Mouse (Mus musculus) heart, embryonic 13.5 days (tissue): ENCODE measurements at regions not wholly inside any gene's neighbourhood (a gene's known extent, or its start where the extent isn't known, plus 50 kb on each side); places are given as distances from the start of the nearest gene placed in this dataset.

Experiments
- ATAC-seq: fragments of 200-750 bp; cut with Nextera tagmentation; 2 replicates; pipeline ENCODE4 v1.8.0; 2017; ENCODE audit warnings: moderate TSS enrichment; ENCODE audit not compliant: insufficient number of reproducible peaks, low FRiP score, low TSS enrichment; ENCODE audit errors: extremely low read depth
- H3K27ac ChIP-seq: fragments of 300-500 bp; sonication (generic); replicated peaks from 2 replicates; pipeline ENCODE4 v1.5.1; 2015; ENCODE audit warnings: moderate library complexity, mild to moderate bottlenecking, inconsistent platforms
- H3K27me3 ChIP-seq: fragments of 300-500 bp; sonication (generic); replicated peaks from 2 replicates; pipeline ENCODE4 v1.6.1; 2015; ENCODE audit warnings: mild to moderate bottlenecking, inconsistent platforms
- H3K36me3 ChIP-seq: fragments of 300-500 bp; sonication (generic); 2 replicates; pipeline ENCODE4 v1.6.1; 2015; ENCODE audit warnings: mild to moderate bottlenecking, inconsistent platforms
- H3K4me1 ChIP-seq: fragments of 300-500 bp; sonication (generic); 2 replicates; pipeline ENCODE4 v1.6.1; 2015; ENCODE audit warnings: inconsistent platforms
- H3K4me2 ChIP-seq: fragments of 300-500 bp; sonication (generic); 2 replicates; pipeline ENCODE4 v1.6.1; 2015; ENCODE audit warnings: inconsistent platforms, mild to moderate bottlenecking, moderate library complexity
- H3K4me3 ChIP-seq: fragments of 300-500 bp; sonication (generic); 2 replicates; pipeline ENCODE4 v1.5.1; 2015; ENCODE audit warnings: moderate library complexity, mild to moderate bottlenecking, inconsistent platforms
- H3K9ac ChIP-seq: fragments of 300-500 bp; sonication (generic); 2 replicates; pipeline ENCODE4 v1.6.1; 2015; ENCODE audit warnings: inconsistent platforms, mild to moderate bottlenecking, moderate library complexity
- H3K9me3 ChIP-seq: fragments of 300-500 bp; sonication (generic); 2 replicates; pipeline ENCODE4 v1.6.1; 2016; ENCODE audit warnings: inconsistent platforms
- WGBS: fragments of 180-500 bp; shearing (Covaris S2); methylation state at CpG from one replicate; pipeline ENCODE4 v1.1.7; 2015; ENCODE audit warnings: mixed read lengths; 5-methylcytosine and 5-hydroxymethylcytosine counted together

- Histone ChIP-seq H3K4me1 (no peaks in the 10 kb centered on the region), H3K36me3 (no peaks in the 10 kb centered on the region), H3K4me3 (no peak overlapping the region), H3K9ac (no peak overlapping the region), H3K9me3 (no peaks in the 10 kb centered on the region), H3K27ac (no peak overlapping the region), H3K27me3 (no peaks in the 10 kb centered on the region), H3K4me2 (no peak overlapping the region)
- no peak for ATAC-seq
- 42% methylated on average over 7 of the region's 7 CpGs for WGBS
Measured at GRCm38 (mm10) chr2:50932936-50933335, 216.0 kb downstream of the Rnd3 start.

- no peaks in the 10 kb centered on the region for H3K27me3 ChIP-seq
- no peaks in the 10 kb centered on the region for H3K4me1 ChIP-seq
- no peak overlapping the region for H3K4me2 ChIP-seq
- H3K9ac ChIP-seq: no peak overlapping the region
- no peaks in the 10 kb centered on the region for H3K36me3 ChIP-seq
- no peak for ATAC-seq
- no peak overlapping the region for H3K4me3 ChIP-seq
- no peaks in the 10 kb centered on the region for H3K9me3 ChIP-seq
- no peak overlapping the region for H3K27ac ChIP-seq
Measured at GRCm38 (mm10) chr2:50921002-50921401, 227.9 kb downstream of the Rnd3 start.

GRCm38 (mm10) chr2:50916323-50917221, 232.3 kb downstream of the Rnd3 start:
- WGBS: 71% methylated on average over 18 of the region's 18 CpGs
- Histone ChIP-seq H3K27ac (no peak overlapping the region), H3K4me1 (no peaks in the 10 kb centered on the region), H3K9ac (no peak overlapping the region), H3K4me3 (no peak overlapping the region), H3K36me3 (no peaks in the 10 kb centered on the region), H3K4me2 (no peak overlapping the region), H3K27me3 (no peaks in the 10 kb centered on the region), H3K9me3 (no peaks in the 10 kb centered on the region)
- ATAC-seq: no peak

- Histone ChIP-seq H3K9me3 (no peaks in the 10 kb centered on the region), H3K36me3 (no peaks in the 10 kb centered on the region), H3K9ac (no peak overlapping the region), H3K27me3 (no peaks in the 10 kb centered on the region), H3K27ac (no peak overlapping the region), H3K4me3 (no peak overlapping the region), H3K4me1 (no peaks in the 10 kb centered on the region), H3K4me2 (no peak overlapping the region)
- WGBS: 76% methylated on average over 2 of the region's 2 CpGs
- ATAC-seq: no peak
Measured at GRCm38 (mm10) chr2:50915149-50915548, 233.8 kb downstream of the Rnd3 start.

- Histone ChIP-seq H3K27ac (no peak overlapping the region), H3K4me1 (no peaks in the 10 kb centered on the region), H3K36me3 (no peaks in the 10 kb centered on the region), H3K9me3 (no peaks in the 10 kb centered on the region), H3K9ac (no peak overlapping the region), H3K4me2 (no peak overlapping the region), H3K27me3 (no peaks in the 10 kb centered on the region), H3K4me3 (no peak overlapping the region)
- no peak for ATAC-seq
Measured at GRCm38 (mm10) chr2:50914176-50914575, 234.7 kb downstream of the Rnd3 start.

- WGBS: 33% methylated on average over 3 of the region's 3 CpGs
- Histone ChIP-seq H3K36me3 (no peaks in the 10 kb centered on the region), H3K4me2 (no peak overlapping the region), H3K4me3 (no peak overlapping the region), H3K27me3 (no peaks in the 10 kb centered on the region), H3K4me1 (peaks cover 11% of the 10 kb centered on the region), H3K9ac (no peak overlapping the region), H3K27ac (no peak overlapping the region), H3K9me3 (no peaks in the 10 kb centered on the region)
- ATAC-seq: no peak
Measured at GRCm38 (mm10) chr2:50908762-50909161, 240.1 kb downstream of the Rnd3 start.

GRCm38 (mm10) chr2:50902701-50903100, 246.2 kb downstream of the Rnd3 start:
- WGBS: 68% methylated on average over 8 of the region's 8 CpGs
- peaks cover 6% of the 10 kb centered on the region for H3K4me1 ChIP-seq
- no peak overlapping the region for H3K4me3 ChIP-seq
- no peaks in the 10 kb centered on the region for H3K9me3 ChIP-seq
- H3K27me3 ChIP-seq: no peaks in the 10 kb centered on the region
- no peak overlapping the region for H3K9ac ChIP-seq
- ATAC-seq: no peak
- H3K36me3 ChIP-seq: no peaks in the 10 kb centered on the region
- no peak overlapping the region for H3K27ac ChIP-seq
- no peak overlapping the region for H3K4me2 ChIP-seq

GRCm38 (mm10) chr2:50902220-50902619, 246.7 kb downstream of the Rnd3 start:
- no peak overlapping the region for H3K4me2 ChIP-seq
- H3K4me1 ChIP-seq: peaks cover 6% of the 10 kb centered on the region
- no peak overlapping the region for H3K4me3 ChIP-seq
- H3K27ac ChIP-seq: no peak overlapping the region
- no peak for ATAC-seq
- no peaks in the 10 kb centered on the region for H3K36me3 ChIP-seq
- 63% methylated on average over 9 of the region's 9 CpGs for whole genome bisulfite sequencing
- no peaks in the 10 kb centered on the region for H3K27me3 ChIP-seq
- no peaks in the 10 kb centered on the region for H3K9me3 ChIP-seq
- no peak overlapping the region for H3K9ac ChIP-seq

GRCm38 (mm10) chr2:50888992-50889391, 259.9 kb downstream of the Rnd3 start:
- WGBS: 71% methylated on average over 5 of the region's 5 CpGs
- Histone ChIP-seq H3K4me3 (no peak overlapping the region), H3K27me3 (no peaks in the 10 kb centered on the region), H3K4me2 (no peak overlapping the region), H3K4me1 (peaks cover 6% of the 10 kb centered on the region), H3K9ac (no peak overlapping the region), H3K9me3 (no peaks in the 10 kb centered on the region), H3K27ac (no peak overlapping the region), H3K36me3 (no peaks in the 10 kb centered on the region)
- ATAC-seq: no peak

GRCm38 (mm10) chr2:50887954-50888353, 261.0 kb downstream of the Rnd3 start:
- ATAC-seq: no peak
- Histone ChIP-seq H3K27ac (no peak overlapping the region), H3K9ac (no peak overlapping the region), H3K36me3 (no peaks in the 10 kb centered on the region), H3K4me1 (peaks cover 6% of the 10 kb centered on the region), H3K9me3 (no peaks in the 10 kb centered on the region), H3K4me3 (no peak overlapping the region), H3K4me2 (no peak overlapping the region), H3K27me3 (no peaks in the 10 kb centered on the region)
- 74% methylated on average over 4 of the region's 4 CpGs for WGBS

GRCm38 (mm10) chr2:50885924-50886315, 263.0 kb downstream of the Rnd3 start:
- peaks cover 8% of the 10 kb centered on the region for H3K4me1 ChIP-seq
- no peak overlapping the region for H3K27ac ChIP-seq
- H3K4me2 ChIP-seq: no peak overlapping the region
- H3K9me3 ChIP-seq: no peaks in the 10 kb centered on the region
- WGBS: 32% methylated on average over 7 of the region's 7 CpGs
- no peak overlapping the region for H3K9ac ChIP-seq
- H3K4me3 ChIP-seq: no peak overlapping the region
- no peak for ATAC-seq
- no peaks in the 10 kb centered on the region for H3K36me3 ChIP-seq
- no peaks in the 10 kb centered on the region for H3K27me3 ChIP-seq

GRCm38 (mm10) chr2:50885280-50885923, 263.5 kb downstream of the Rnd3 start:
- Histone ChIP-seq H3K36me3 (no peaks in the 10 kb centered on the region), H3K9ac (no peak overlapping the region), H3K27me3 (no peaks in the 10 kb centered on the region), H3K4me1 (peaks cover 12% of the 10 kb centered on the region), H3K4me2 (no peak overlapping the region), H3K4me3 (no peak overlapping the region), H3K27ac (no peak overlapping the region), H3K9me3 (no peaks in the 10 kb centered on the region)
- ATAC-seq: no peak
- 57% methylated on average over 4 of the region's 4 CpGs for WGBS
